In genomic region chr5:92103062-92103461, GRCm38 (mm10) we compare ENCODE assay signal across 14 mouse cellular contexts. TPM values are rescaled to one million over a fixed set of nuclear protein-coding genes. Genes with fewer than 3 reads are reported as not detected.
DNase-seq lines count a peak whose midpoint lies in the region; ATAC-seq and TF ChIP-seq lines count a peak whose summit lies in the region.
"Had no signal": no experiment of that assay in that cellular context is flagged by ENCODE, and none has a peak within 500 bp of the region (broad histone marks: within the 10 kb centered on the region; RNA-seq: fewer than 3 reads in every experiment).

No protein-coding gene starts in this region.

- no peak for TF ChIP-seq POLR2A in thymus, adult 2 months (IDR thresholded peaks at IDR 0.05; ENCODE audit: control insufficient read depth, extremely low read depth, insufficient read depth, low read length, poor library complexity)

- H3K9ac ChIP-seq in kidney, postnatal 0 days (ENCODE audit: low read depth, low read length): no peak overlapping the region
- H3K9ac ChIP-seq: embryonic facial prominence, embryonic 12.5 days had no signal

- 40% methylated on average over 6 of the region's 6 CpGs for WGBS in heart, embryonic 10.5 days
- WGBS in kidney, postnatal 0 days: 18% methylated on average over 6 of the region's 6 CpGs
- 2% methylated on average over 6 of the region's 6 CpGs for WGBS in thymus, adult 2 months

- no peaks in the 10 kb centered on the region for H3K9me3 ChIP-seq in heart, embryonic 10.5 days
- H3K9me3 ChIP-seq in kidney, postnatal 0 days (replicated peaks; ENCODE audit: low read length): no peaks in the 10 kb centered on the region
- H3K9me3 ChIP-seq: embryonic facial prominence, embryonic 12.5 days had no signal

- peak; percentile 83 for DNase-seq in heart, adult 11 months
- DNase-seq in heart, embryonic 10.5 days (ENCODE audit: low spot score): no peak
- peak; percentile 66 for DNase-seq in kidney, postnatal 0 days (ENCODE audit: low spot score)
- no peak for DNase-seq in kidney, postnatal 25 days
- DNase-seq in CD4-positive, CD25-positive, alpha-beta regulatory T cell, adult 2 months (ENCODE audit: low read depth, low spot score): peak; percentile 76
- DNase-seq in frontal cortex, postnatal 25 days (ENCODE audit: low spot score in 2 of 2): no peak
- no peak for DNase-seq in thymus, adult 2 months
- DNase-seq: cerebellum, adult 8-10 months; gastrocnemius, postnatal 25 days; layer of hippocampus, adult 9-11 months; right cerebral cortex, postnatal 14 days; thymus, postnatal 25 days had no signal

- no peak for ATAC-seq in kidney, postnatal 0 days (replicated peaks; ENCODE audit: low FRiP score, low read depth)
- peak; percentile 34; the same call in 1 of the 2 replicates for ATAC-seq in common myeloid progenitor, adult 5-6 weeks (replicated peaks; ENCODE audit: low read depth, poor library complexity, severe bottlenecking)

- no peak overlapping the region for H3K4me2 ChIP-seq in kidney, postnatal 0 days (ENCODE audit: low read length)
- H3K4me2 ChIP-seq: embryonic facial prominence, embryonic 12.5 days had no signal

- TF ChIP-seq CTCF in kidney, postnatal 0 days (IDR thresholded peaks at IDR 0.05; ENCODE audit: low read depth): no peak
- TF ChIP-seq CTCF in thymus, adult 2 months (IDR thresholded peaks at IDR 0.05; ENCODE audit: borderline replicate concordance, control insufficient read depth, extremely low read depth, insufficient read depth, low read length, poor library complexity): no peak

- H3K4me1 ChIP-seq in heart, embryonic 10.5 days: peaks cover 26% of the 10 kb centered on the region
- H3K4me1 ChIP-seq in kidney, postnatal 0 days (replicated peaks; ENCODE audit: insufficient read depth, low read length): no peaks in the 10 kb centered on the region
- peaks cover 37% of the 10 kb centered on the region for H3K4me1 ChIP-seq in thymus, adult 2 months (replicated peaks; ENCODE audit: control insufficient read depth, insufficient read depth, low read length)

- no peaks in the 10 kb centered on the region for H3K27me3 ChIP-seq in heart, embryonic 10.5 days (ENCODE audit: insufficient read depth, poor library complexity, severe bottlenecking)
- H3K27me3 ChIP-seq in kidney, postnatal 0 days (ENCODE audit: insufficient read depth, low read length): no peaks in the 10 kb centered on the region
- H3K27me3 ChIP-seq in thymus, adult 2 months (ENCODE audit: control insufficient read depth, insufficient read depth, low read length): no peaks in the 10 kb centered on the region
- H3K27me3 ChIP-seq: embryonic facial prominence, embryonic 12.5 days had no signal

- H3K27ac ChIP-seq in heart, embryonic 10.5 days: no peak overlapping the region
- no peak overlapping the region for H3K27ac ChIP-seq in kidney, postnatal 0 days
- H3K27ac ChIP-seq in thymus, adult 2 months (ENCODE audit: control insufficient read depth, insufficient read depth, low read length): no peak overlapping the region
- H3K27ac ChIP-seq: embryonic facial prominence, embryonic 12.5 days had no signal

- H3K4me3 ChIP-seq in heart, embryonic 10.5 days: no peak overlapping the region
- H3K4me3 ChIP-seq in kidney, postnatal 0 days (replicated peaks; ENCODE audit: low read depth, low read length): no peak overlapping the region
- H3K4me3 ChIP-seq in thymus, adult 2 months (ENCODE audit: control insufficient read depth, insufficient read depth, low read length): no peak overlapping the region
- H3K4me3 ChIP-seq: embryonic facial prominence, embryonic 12.5 days had no signal

- H3K36me3 ChIP-seq in heart, embryonic 10.5 days: no peaks in the 10 kb centered on the region
- no peaks in the 10 kb centered on the region for H3K36me3 ChIP-seq in kidney, postnatal 0 days (ENCODE audit: insufficient read depth, low read length)
- H3K36me3 ChIP-seq in thymus, adult 2 months (ENCODE audit: control insufficient read depth, insufficient read depth, low read length): no peaks in the 10 kb centered on the region
- H3K36me3 ChIP-seq: embryonic facial prominence, embryonic 12.5 days had no signal

RNA-seq across cellular contexts. Expression of gene G3bp2, which starts 19.5 kb away (rescaled TPM):
- polyA plus RNA-seq in heart, embryonic 10.5 days (2016; fragmentation: Nextera tagmentation; extraction: Ambion mirVana): 207 and 210 TPM in 2 replicates
- polyA plus RNA-seq in kidney, postnatal 0 days (2015; fragmentation: Nextera tagmentation; extraction: Ambion mirVana): 134 and 155 TPM in 2 replicates
- total RNA-seq in common myeloid progenitor, adult 5-6 weeks (2017): 120 and 126 TPM in 2 replicates
- 26.9 and 28.3 TPM in 2 replicates for polyA plus RNA-seq in thymus, adult 2 months (2012; rRNA removed)

RNA-seq across cellular contexts. Expression of gene Uso1, which starts 34.7 kb away (rescaled TPM):
- polyA plus RNA-seq in heart, embryonic 10.5 days (2016; fragmentation: Nextera tagmentation; extraction: Ambion mirVana): 40.4 and 48.9 TPM in 2 replicates
- polyA plus RNA-seq in kidney, postnatal 0 days (2015; fragmentation: Nextera tagmentation; extraction: Ambion mirVana): 36.1 and 38.4 TPM in 2 replicates
- 24.9 and 25.6 TPM in 2 replicates for total RNA-seq in common myeloid progenitor, adult 5-6 weeks (2017)
- 25.4 and 32.3 TPM in 2 replicates for polyA plus RNA-seq in thymus, adult 2 months (2012; rRNA removed)

RNA-seq across cellular contexts. Expression of gene Cdkl2, which starts 59.4 kb away (rescaled TPM):
- polyA plus RNA-seq in heart, embryonic 10.5 days (2016; fragmentation: Nextera tagmentation; extraction: Ambion mirVana): 0.68 and 0.99 TPM in 2 replicates
- 2.0 and 2.2 TPM in 2 replicates for polyA plus RNA-seq in kidney, postnatal 0 days (2015; fragmentation: Nextera tagmentation; extraction: Ambion mirVana)
- 0.39 and 3.8 TPM in 2 replicates for total RNA-seq in common myeloid progenitor, adult 5-6 weeks (2017)
- polyA plus RNA-seq in thymus, adult 2 months (2012; rRNA removed): 0.66 and 1.0 TPM in 2 replicates

Comparison
In these comparisons a context has a peak if more than half of its experiments do, and no peak if none do; other contexts are left out.
1. DNase-seq: peak in heart, adult 11 months (single experiment), kidney, postnatal 0 days (single experiment) and CD4-positive, CD25-positive, alpha-beta regulatory T cell, adult 2 months (single experiment); none in heart, embryonic 10.5 days (single experiment), kidney, postnatal 25 days (0 of 2), frontal cortex, postnatal 25 days (0 of 2) and thymus, adult 2 months (single experiment).